In genomic region chr17:31738249-31738648, GRCm38 (mm10) we compare ENCODE assay signal across 25 mouse cellular contexts.
"Had no signal": no experiment of that assay in that cellular context is flagged by ENCODE, and none has a peak within 500 bp of the region (broad histone marks: within the 10 kb centered on the region; RNA-seq: fewer than 3 reads in every experiment).

No protein-coding gene starts in this region.

- H3K4me2 ChIP-seq: heart, embryonic 12.5 days; hindbrain, embryonic 12.5 days; hindbrain, embryonic 14.5 days; intestine, embryonic 15.5 days; kidney, embryonic 15.5 days; limb, embryonic 13.5 days; limb, embryonic 15.5 days; liver, embryonic 12.5 days had no signal

- H3K27me3 ChIP-seq: heart, embryonic 12.5 days; hindbrain, embryonic 12.5 days; intestine, embryonic 15.5 days; kidney, embryonic 15.5 days; limb, embryonic 13.5 days; limb, embryonic 15.5 days; liver, embryonic 12.5 days had no signal

- DNase-seq: gastrocnemius, postnatal 14 days; gastrocnemius, postnatal 36 days; heart, adult 18-20 months; heart, postnatal 10 days; heart, postnatal 4 days; kidney, adult 11 months; kidney, adult 2 months; kidney, adult 9 months; kidney, postnatal 14 days; kidney, postnatal 36 days had no signal

- H3K27ac ChIP-seq: hindbrain, embryonic 10.5 days; hindbrain, embryonic 12.5 days; hindbrain, embryonic 14.5 days; intestine, embryonic 15.5 days; kidney, embryonic 15.5 days; kidney, postnatal 0 days; layer of hippocampus, adult 2 months; left cerebral cortex, adult 2 months; limb, embryonic 13.5 days; limb, embryonic 15.5 days; liver, embryonic 12.5 days had no signal

- H3K36me3 ChIP-seq: heart, embryonic 10.5 days; heart, embryonic 12.5 days; hindbrain, embryonic 10.5 days; hindbrain, embryonic 12.5 days; intestine, embryonic 15.5 days; kidney, embryonic 15.5 days; limb, embryonic 13.5 days; limb, embryonic 15.5 days; liver, embryonic 12.5 days had no signal

- ATAC-seq: hindbrain, embryonic 16.5 days; inflammation-experienced regulatory T-cells, adult 6 months; intestine, embryonic 15.5 days; liver, embryonic 12.5 days had no signal

- H3K4me1 ChIP-seq: hindbrain, embryonic 12.5 days had no signal

- H3K4me3 ChIP-seq: heart, embryonic 10.5 days; heart, embryonic 12.5 days; hindbrain, embryonic 10.5 days; hindbrain, embryonic 12.5 days; intestine, embryonic 15.5 days; kidney, embryonic 15.5 days; layer of hippocampus, adult 2 months; left cerebral cortex, adult 2 months; limb, embryonic 13.5 days; limb, embryonic 15.5 days; liver, embryonic 12.5 days had no signal

- H3K9me3 ChIP-seq: heart, embryonic 10.5 days; heart, embryonic 12.5 days; hindbrain, embryonic 10.5 days; intestine, embryonic 15.5 days; kidney, embryonic 15.5 days; limb, embryonic 13.5 days; limb, embryonic 15.5 days; liver, embryonic 12.5 days had no signal

- H3K9ac ChIP-seq: heart, embryonic 12.5 days; hindbrain, embryonic 12.5 days; hindbrain, embryonic 14.5 days; intestine, embryonic 15.5 days; kidney, embryonic 15.5 days; limb, embryonic 13.5 days; limb, embryonic 15.5 days; liver, embryonic 12.5 days had no signal
